Mouse (Mus musculus): Measurements from ENCODE around the gene Gsk3b. TPM values are rescaled to one million over a fixed set of nuclear protein-coding genes. Genes with fewer than 3 reads are reported as not detected.

The Gsk3b gene
- polyA plus RNA-seq, 1 experiment = 7.3 TPM

- Histone ChIP-seq H3K4me1 (ENCODE audit: control insufficient read depth, insufficient read depth, insufficient read length) (peaks cover 5% of the 10 kb centered on the region; the same call in 1 of the 2 replicates), H3K27ac (ENCODE audit: insufficient read depth, low read length) (peak overlapping the region; percentile 97), H3K36me3 (ENCODE audit: control insufficient read depth, insufficient read depth, low read length) (no peaks in the 10 kb centered on the region), H3K4me3 (ENCODE audit: extremely low read depth, insufficient read depth, insufficient read length) (peak overlapping the region; percentile 68), H3K27me3 (ENCODE audit: control insufficient read depth, insufficient read depth, low read length) (no peaks in the 10 kb centered on the region)
- 1% methylated on average over 70 of the region's 76 CpGs for WGBS
- DNase-seq (ENCODE audit: low read depth in 1 of 2, low spot score in 2 of 2) = peak in 1 of 2 experiments; percentile 3
- TF ChIP-seq CTCF (IDR thresholded peaks at IDR 0.05; ENCODE audit: extremely low read depth, insufficient read depth, insufficient read length, insufficient replicate concordance) = no peak
- peak; percentile 53 for TF ChIP-seq POLR2A (IDR thresholded peaks at IDR 0.05; ENCODE audit: low read depth, low read length)
Observed at GRCm38 (mm10) chr16:38089447-38090170, 808 bp downstream of the Gsk3b start.

- 1% methylated on average over 17 of the region's 17 CpGs for WGBS
- no peaks in the 10 kb centered on the region for H3K27me3 ChIP-seq (ENCODE audit: control insufficient read depth, insufficient read depth, low read length)
- H3K4me1 ChIP-seq (ENCODE audit: control insufficient read depth, insufficient read depth, insufficient read length) = peaks cover 5% of the 10 kb centered on the region; the same call in 1 of the 2 replicates
- no peaks in the 10 kb centered on the region; the same call in 1 of the 2 replicates for H3K36me3 ChIP-seq (ENCODE audit: control insufficient read depth, insufficient read depth, low read length)
- no peak for DNase-seq (ENCODE audit: low read depth in 1 of 2, low spot score in 2 of 2)
- TF ChIP-seq POLR2A (IDR thresholded peaks at IDR 0.05; ENCODE audit: low read depth, low read length) (no peak), CTCF (IDR thresholded peaks at IDR 0.05; ENCODE audit: extremely low read depth, insufficient read depth, insufficient read length, insufficient replicate concordance) (no peak)
- H3K27ac ChIP-seq (ENCODE audit: insufficient read depth, low read length) = no peak overlapping the region
- H3K4me3 ChIP-seq (ENCODE audit: extremely low read depth, insufficient read depth, insufficient read length) = peak overlapping the region; percentile 68
Observed at GRCm38 (mm10) chr16:38090341-38091005, 1.7 kb downstream of the Gsk3b start.

GRCm38 (mm10) chr16:38091041-38091440 lies 2.2 kb downstream of the Gsk3b start:
- no peak for DNase-seq (ENCODE audit: low read depth in 1 of 2, low spot score in 2 of 2)
- 3% methylated on average over 5 of the region's 5 CpGs for WGBS
- Histone ChIP-seq H3K4me1 (ENCODE audit: control insufficient read depth, insufficient read depth, insufficient read length) (peaks cover 5% of the 10 kb centered on the region; the same call in 1 of the 2 replicates), H3K4me3 (ENCODE audit: extremely low read depth, insufficient read depth, insufficient read length) (peak overlapping the region; percentile 68), H3K36me3 (ENCODE audit: control insufficient read depth, insufficient read depth, low read length) (no peaks in the 10 kb centered on the region; the same call in 1 of the 2 replicates), H3K27me3 (ENCODE audit: control insufficient read depth, insufficient read depth, low read length) (no peaks in the 10 kb centered on the region), H3K27ac (ENCODE audit: insufficient read depth, low read length) (no peak overlapping the region)
- TF ChIP-seq POLR2A (IDR thresholded peaks at IDR 0.05; ENCODE audit: low read depth, low read length) (no peak), CTCF (IDR thresholded peaks at IDR 0.05; ENCODE audit: extremely low read depth, insufficient read depth, insufficient read length, insufficient replicate concordance) (no peak)

- Histone ChIP-seq H3K27me3 (ENCODE audit: control insufficient read depth, insufficient read depth, low read length) (no peaks in the 10 kb centered on the region), H3K4me1 (ENCODE audit: control insufficient read depth, insufficient read depth, insufficient read length) (peaks cover 5% of the 10 kb centered on the region; the same call in 1 of the 2 replicates), H3K36me3 (ENCODE audit: control insufficient read depth, insufficient read depth, low read length) (no peaks in the 10 kb centered on the region; the same call in 1 of the 2 replicates), H3K27ac (ENCODE audit: insufficient read depth, low read length) (no peak overlapping the region), H3K4me3 (ENCODE audit: extremely low read depth, insufficient read depth, insufficient read length) (peak overlapping the region; percentile 68)
- TF ChIP-seq CTCF (IDR thresholded peaks at IDR 0.05; ENCODE audit: extremely low read depth, insufficient read depth, insufficient read length, insufficient replicate concordance) (no peak), POLR2A (IDR thresholded peaks at IDR 0.05; ENCODE audit: low read depth, low read length) (no peak)
- WGBS = 15% methylated on average over 5 of the region's 5 CpGs
- no peak for DNase-seq (ENCODE audit: low read depth in 1 of 2, low spot score in 2 of 2)
Observed at GRCm38 (mm10) chr16:38091706-38092105, 2.9 kb downstream of the Gsk3b start.

GRCm38 (mm10) chr16:38092598-38092997 lies 3.8 kb downstream of the Gsk3b start:
- no peak for DNase-seq (ENCODE audit: low read depth in 1 of 2, low spot score in 2 of 2)
- Histone ChIP-seq H3K27me3 (ENCODE audit: control insufficient read depth, insufficient read depth, low read length) (no peaks in the 10 kb centered on the region), H3K4me1 (ENCODE audit: control insufficient read depth, insufficient read depth, insufficient read length) (peaks cover 5% of the 10 kb centered on the region; the same call in 1 of the 2 replicates), H3K36me3 (ENCODE audit: control insufficient read depth, insufficient read depth, low read length) (no peaks in the 10 kb centered on the region; the same call in 1 of the 2 replicates), H3K4me3 (ENCODE audit: extremely low read depth, insufficient read depth, insufficient read length) (no peak overlapping the region; the same call in 1 of the 2 replicates), H3K27ac (ENCODE audit: insufficient read depth, low read length) (no peak overlapping the region)
- TF ChIP-seq CTCF (IDR thresholded peaks at IDR 0.05; ENCODE audit: extremely low read depth, insufficient read depth, insufficient read length, insufficient replicate concordance) = no peak
- no peak for TF ChIP-seq POLR2A (IDR thresholded peaks at IDR 0.05; ENCODE audit: low read depth, low read length)
- WGBS = 23% methylated on average over 4 of the region's 4 CpGs

GRCm38 (mm10) chr16:38095181-38095851 lies 6.5 kb downstream of the Gsk3b start:
- no peaks in the 10 kb centered on the region for H3K27me3 ChIP-seq (ENCODE audit: control insufficient read depth, insufficient read depth, low read length)
- DNase-seq (ENCODE audit: low read depth in 1 of 2, low spot score in 2 of 2) = no peak
- 81% methylated on average over 5 of the region's 5 CpGs for WGBS
- peaks cover 2% of the 10 kb centered on the region; the same call in 1 of the 2 replicates for H3K36me3 ChIP-seq (ENCODE audit: control insufficient read depth, insufficient read depth, low read length)
- no peak overlapping the region for H3K27ac ChIP-seq (ENCODE audit: insufficient read depth, low read length)
- no peak overlapping the region for H3K4me3 ChIP-seq (ENCODE audit: extremely low read depth, insufficient read depth, insufficient read length)
- H3K4me1 ChIP-seq (ENCODE audit: control insufficient read depth, insufficient read depth, insufficient read length) = peaks cover 5% of the 10 kb centered on the region; the same call in 1 of the 2 replicates
- TF ChIP-seq POLR2A (IDR thresholded peaks at IDR 0.05; ENCODE audit: low read depth, low read length) (no peak), CTCF (IDR thresholded peaks at IDR 0.05; ENCODE audit: extremely low read depth, insufficient read depth, insufficient read length, insufficient replicate concordance) (no peak)

All from spleen, adult 2 months (tissue).